Mouse (Mus musculus) erythroblast, embryonic 14.5 days (primary cell): ENCODE measurements around the gene Grin2d. TPM values are rescaled to one million over a fixed set of nuclear protein-coding genes. Genes with fewer than 3 reads are reported as not detected.
A peak's percentile ranks its signal among the peaks of the same experiment; 100 is the strongest.
"Not testable (repeated sequence)": the region's sequence is repeated elsewhere in the genome, so short reads cannot be mapped to it uniquely, and the experiment has no call there.

Experiments used
- H3K27me3 ChIP-seq: 2 replicates; pipeline ENCODE4 v1.6.1; 2012; ENCODE audit warnings: inconsistent platforms; ENCODE audit not compliant: control insufficient read depth
- H3K36me3 ChIP-seq: 2 replicates; pipeline ENCODE4 v1.6.1; 2012; ENCODE audit warnings: mild to moderate bottlenecking, inconsistent platforms; ENCODE audit not compliant: control insufficient read depth
- H3K4me1 ChIP-seq: 2 replicates; pipeline ENCODE4 v1.6.1; 2012; ENCODE audit warnings: inconsistent platforms; ENCODE audit not compliant: control insufficient read depth
- H3K4me3 ChIP-seq: replicated peaks from 2 replicates; pipeline ENCODE3; 2012; ENCODE audit warnings: moderate library complexity, mild to moderate bottlenecking, inconsistent platforms
- H3K9me3 ChIP-seq: 2 replicates; pipeline ENCODE4 v1.6.1; 2012; ENCODE audit warnings: low read length, inconsistent platforms, mixed read lengths; ENCODE audit not compliant: control insufficient read depth
- GATA1 ChIP-seq: IDR thresholded peaks from 2 replicates; pipeline ENCODE4 v1.6.1; 2012; ENCODE audit warnings: low read length, inconsistent platforms, mixed read lengths
- TAL1 ChIP-seq: IDR thresholded peaks from 3 replicates; pipeline ENCODE4 v1.6.1; 2012; ENCODE audit warnings: low read length, inconsistent platforms, mixed read lengths
- polyA plus RNA-seq: library from polyadenylated mRNA; stranded (reverse); fragments of >175 nt; gene quantifications from 2 replicates; pipeline ENCODE4 v1.2.3, GENCODE M21; 2012

Grin2d gene
- polyA plus RNA-seq, 1 experiment = 0.01 TPM

GRCm38 (mm10) chr7:45902481-45903002, 24.4 kb upstream of the Grin2d start:
- H3K36me3 ChIP-seq = peaks cover 16% of the 10 kb centered on the region
- TF ChIP-seq GATA1 = no peak
- TF ChIP-seq TAL1 = no peak
- H3K9me3 ChIP-seq = peaks cover 11% of the 10 kb centered on the region
- H3K4me1 ChIP-seq = peaks cover 14% of the 10 kb centered on the region
- no peak overlapping the region for H3K4me3 ChIP-seq
- H3K27me3 ChIP-seq = no peaks in the 10 kb centered on the region

- H3K4me3 ChIP-seq = no peak overlapping the region
- peaks cover 11% of the 10 kb centered on the region for H3K9me3 ChIP-seq
- H3K4me1 ChIP-seq = peaks cover 22% of the 10 kb centered on the region
- no peaks in the 10 kb centered on the region for H3K27me3 ChIP-seq
- TF ChIP-seq TAL1 = no peak
- peak; percentile 19; the same call in 1 of the 2 replicates for TF ChIP-seq GATA1
- H3K36me3 ChIP-seq = peaks cover 10% of the 10 kb centered on the region
Measured at GRCm38 (mm10) chr7:45901562-45901961, 23.4 kb upstream of the Grin2d start.

- H3K4me3 ChIP-seq = peak overlapping the region; percentile 65
- peaks cover 35% of the 10 kb centered on the region for H3K4me1 ChIP-seq
- not testable (repeated sequence) for H3K27me3 ChIP-seq, H3K9me3 ChIP-seq, H3K36me3 ChIP-seq
Measured at GRCm38 (mm10) chr7:45898125-45898524, 19.9 kb upstream of the Grin2d start.

- Histone ChIP-seq H3K9me3 (peaks cover 2% of the 10 kb centered on the region; the same call in 1 of the 2 replicates), H3K36me3 (no peaks in the 10 kb centered on the region; the same call in 1 of the 2 replicates), H3K4me1 (peaks cover 35% of the 10 kb centered on the region), H3K4me3 (peak overlapping the region; percentile 65), H3K27me3 (peaks cover 2% of the 10 kb centered on the region; the same call in 1 of the 2 replicates)
- TF ChIP-seq GATA1 (no peak), TAL1 (no peak)
Measured at GRCm38 (mm10) chr7:45897258-45897757, 19.1 kb upstream of the Grin2d start.

GRCm38 (mm10) chr7:45896517-45897257, 18.5 kb upstream of the Grin2d start, which contains the start of the genes Syngr4 and Tmem143:
TSS of gene Syngr4 (minus strand) at chr7:45896714.
TSS of gene Tmem143 (plus strand) at chr7:45896941.
- peaks cover 33% of the 10 kb centered on the region for H3K4me1 ChIP-seq
- H3K36me3 ChIP-seq = no peaks in the 10 kb centered on the region; the same call in 1 of the 2 replicates
- peak within 1 kb of the TSS; percentile 65 for H3K4me3 ChIP-seq
- peaks cover 2% of the 10 kb centered on the region; the same call in 1 of the 2 replicates for H3K27me3 ChIP-seq
- H3K9me3 ChIP-seq = peaks cover 2% of the 10 kb centered on the region; the same call in 1 of the 2 replicates
- peak; percentile 23; the same call in 1 of the 3 replicates for TF ChIP-seq TAL1
- TF ChIP-seq GATA1 = peak; percentile 46; the same call in 1 of the 2 replicates

GRCm38 (mm10) chr7:45895931-45896516, 17.8 kb upstream of the Grin2d start:
- H3K4me1 ChIP-seq = peaks cover 29% of the 10 kb centered on the region
- peaks cover 2% of the 10 kb centered on the region; the same call in 1 of the 2 replicates for H3K9me3 ChIP-seq
- H3K4me3 ChIP-seq = peak overlapping the region; percentile 65
- no peak for TF ChIP-seq TAL1
- no peak for TF ChIP-seq GATA1
- peaks cover 2% of the 10 kb centered on the region; the same call in 1 of the 2 replicates for H3K27me3 ChIP-seq
- no peaks in the 10 kb centered on the region; the same call in 1 of the 2 replicates for H3K36me3 ChIP-seq

- TF ChIP-seq TAL1 (no peak), GATA1 (no peak)
- no peak overlapping the region for H3K4me3 ChIP-seq
- peaks cover 21% of the 10 kb centered on the region for H3K4me1 ChIP-seq
- H3K36me3 ChIP-seq = no peaks in the 10 kb centered on the region
- H3K9me3 ChIP-seq = peaks cover 2% of the 10 kb centered on the region; the same call in 1 of the 2 replicates
- peaks cover 2% of the 10 kb centered on the region; the same call in 1 of the 2 replicates for H3K27me3 ChIP-seq
Measured at GRCm38 (mm10) chr7:45892651-45893050, 14.5 kb upstream of the Grin2d start.

GRCm38 (mm10) chr7:45887246-45887645, 9.1 kb upstream of the Grin2d start:
- Histone ChIP-seq H3K9me3 (no peaks in the 10 kb centered on the region), H3K4me3 (no peak overlapping the region), H3K36me3 (peaks cover 35% of the 10 kb centered on the region), H3K4me1 (no peaks in the 10 kb centered on the region), H3K27me3 (no peaks in the 10 kb centered on the region)
- TF ChIP-seq TAL1 (no peak), GATA1 (no peak)

- Histone ChIP-seq H3K9me3 (peaks cover 3% of the 10 kb centered on the region), H3K4me3 (no peak overlapping the region), H3K36me3 (peaks cover 92% of the 10 kb centered on the region), H3K27me3 (no peaks in the 10 kb centered on the region), H3K4me1 (0 out of 2 replicates have a peak, but pooled peaks cover 2% of the 10 kb centered on the region)
- no peak for TF ChIP-seq TAL1
- TF ChIP-seq GATA1 = no peak
Measured at GRCm38 (mm10) chr7:45881011-45881410, 2.8 kb upstream of the Grin2d start.
